Mouse (Mus musculus) layer of hippocampus, adult 9-11 months (tissue): ENCODE data around the gene Slu7.

Experiments used
- DNase-seq: peaks from one replicate; pipeline ENCODE4 v3.0.0; 2022

The Slu7 gene

DNA sequence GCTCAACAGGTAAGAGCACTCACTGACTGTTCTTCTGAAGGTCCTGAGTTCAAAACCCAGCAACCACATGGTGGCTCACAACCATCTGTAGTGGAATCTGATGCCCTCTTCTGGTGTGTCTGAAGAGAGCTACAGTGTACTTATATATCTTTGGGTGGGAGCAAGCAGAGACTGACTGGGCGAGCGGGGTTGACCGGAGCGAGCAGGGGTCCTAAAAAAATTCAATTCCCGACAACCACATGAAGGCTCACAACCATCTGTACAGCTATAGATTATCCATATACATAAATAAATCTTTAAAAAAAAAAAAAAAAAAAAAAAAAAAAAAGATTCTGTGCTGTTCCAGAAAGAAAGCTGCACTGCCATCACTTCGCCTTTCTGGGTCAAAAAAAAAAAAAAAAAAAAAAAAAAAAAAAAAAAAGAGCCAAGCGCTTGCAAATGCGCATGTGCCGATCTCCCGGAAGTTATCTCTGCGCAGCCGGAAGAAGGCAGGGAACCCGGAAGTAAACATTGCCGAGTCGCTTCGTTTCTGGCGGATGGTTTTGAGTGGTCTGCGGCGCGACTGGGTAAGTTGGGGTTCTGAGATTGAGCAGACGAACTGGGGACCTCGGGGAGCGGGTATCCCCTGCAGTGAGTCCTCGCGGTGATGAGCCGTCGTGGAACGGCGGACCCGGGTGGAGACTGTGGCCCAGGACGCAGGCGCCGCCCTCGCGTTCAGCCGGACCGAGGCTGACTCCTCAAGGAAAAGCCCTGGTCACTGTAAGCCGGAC, at the start of gene Slu7:
Gene Slu7, plus strand, starts transcription at position 491 of the 770 bp plus-strand sequence.
- DNase-seq: peak; percentile 76

DNA sequence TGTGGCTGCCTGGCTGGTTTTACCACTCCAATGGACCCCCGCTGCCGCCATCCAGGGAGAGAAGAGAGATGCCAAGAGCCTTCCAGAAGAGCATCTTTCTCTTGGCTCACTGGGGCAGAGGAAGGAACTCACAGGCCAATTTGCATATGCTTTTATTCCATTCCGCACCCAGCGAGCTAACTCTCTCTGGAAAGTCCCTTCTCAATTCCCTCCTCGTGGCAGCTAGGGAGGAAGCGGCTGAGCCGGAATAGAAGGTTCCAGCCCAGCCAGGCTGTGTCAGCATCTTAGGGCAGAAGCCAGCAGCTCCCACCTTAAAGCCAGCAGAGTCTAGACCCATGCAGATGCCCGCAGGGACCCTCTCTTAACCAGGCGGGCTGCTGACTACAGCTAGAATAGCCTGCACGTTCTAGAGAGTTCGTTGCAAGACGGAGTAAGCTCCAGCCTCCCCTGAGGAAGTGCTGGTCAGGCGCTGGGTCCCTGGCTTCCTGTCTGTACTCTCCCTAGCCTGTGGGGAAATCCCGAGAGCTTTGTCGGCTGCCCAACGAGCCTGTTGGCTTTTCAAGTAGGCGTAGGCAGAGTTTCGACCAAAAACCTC, 48.4 kb upstream of the Slu7 start:
- DNase-seq: peak; percentile 71

DNA sequence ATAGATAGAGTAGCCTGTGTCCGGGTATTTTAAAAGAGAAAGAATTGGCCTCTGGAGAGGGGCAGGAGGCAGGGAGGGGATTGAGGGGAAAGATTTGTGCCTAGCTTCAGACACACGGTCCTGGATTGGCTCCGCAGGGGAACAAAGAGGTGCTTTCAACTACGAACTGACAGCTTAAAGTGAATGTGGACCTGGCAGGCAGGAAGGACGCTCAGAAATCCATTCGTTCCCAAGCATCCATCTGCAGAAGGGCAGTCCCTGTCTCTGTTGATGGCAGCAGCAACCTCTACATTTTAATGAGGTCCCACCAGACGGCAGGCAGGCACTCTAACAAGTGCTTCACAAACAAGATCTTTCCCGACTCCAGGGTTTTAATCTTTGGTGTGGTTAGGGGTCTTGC, 47.8 kb upstream of the Slu7 start:
- no peak for DNase-seq

DNA sequence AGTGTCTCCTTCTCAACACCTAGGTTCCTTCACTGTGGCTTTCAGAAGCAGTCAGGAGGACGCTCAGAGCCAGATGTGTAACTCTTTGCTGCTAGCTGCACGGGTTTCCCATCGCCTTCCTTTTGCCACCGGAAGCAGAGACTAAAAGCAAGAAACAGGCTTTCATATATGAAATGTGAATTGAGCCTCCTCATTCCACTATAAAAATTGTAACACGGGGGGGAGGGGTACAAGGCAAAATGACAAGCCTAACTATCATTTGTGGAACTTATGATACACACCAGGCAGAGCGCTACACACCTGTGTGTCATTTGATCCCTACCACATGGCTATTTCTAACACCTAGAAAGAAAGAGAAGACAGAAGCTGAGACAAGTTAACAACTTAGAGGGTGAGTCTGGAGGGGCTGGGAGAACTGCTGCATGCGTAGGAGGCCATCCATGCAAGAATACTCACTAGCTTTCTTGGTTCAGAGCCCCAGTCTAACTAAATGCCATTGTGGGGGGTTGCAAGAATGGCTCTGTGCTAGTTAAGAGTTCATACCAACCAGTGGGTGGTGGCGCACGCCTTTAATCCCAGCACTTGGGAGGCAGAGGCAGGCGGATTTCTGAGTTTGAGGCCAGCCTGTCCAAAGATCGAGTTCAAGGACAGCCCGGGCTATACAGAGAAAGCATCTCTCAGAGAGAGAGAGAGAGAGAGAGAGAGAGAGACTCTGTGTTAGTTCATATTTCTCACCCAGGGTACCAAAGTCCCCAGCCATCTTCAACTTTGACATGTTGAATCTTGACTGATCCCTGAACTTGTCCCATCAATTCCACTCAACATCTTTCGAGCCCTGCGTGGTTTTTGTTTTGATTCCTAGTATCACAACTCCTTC, 46.3 kb upstream of the Slu7 start:
- no peak for DNase-seq

DNA sequence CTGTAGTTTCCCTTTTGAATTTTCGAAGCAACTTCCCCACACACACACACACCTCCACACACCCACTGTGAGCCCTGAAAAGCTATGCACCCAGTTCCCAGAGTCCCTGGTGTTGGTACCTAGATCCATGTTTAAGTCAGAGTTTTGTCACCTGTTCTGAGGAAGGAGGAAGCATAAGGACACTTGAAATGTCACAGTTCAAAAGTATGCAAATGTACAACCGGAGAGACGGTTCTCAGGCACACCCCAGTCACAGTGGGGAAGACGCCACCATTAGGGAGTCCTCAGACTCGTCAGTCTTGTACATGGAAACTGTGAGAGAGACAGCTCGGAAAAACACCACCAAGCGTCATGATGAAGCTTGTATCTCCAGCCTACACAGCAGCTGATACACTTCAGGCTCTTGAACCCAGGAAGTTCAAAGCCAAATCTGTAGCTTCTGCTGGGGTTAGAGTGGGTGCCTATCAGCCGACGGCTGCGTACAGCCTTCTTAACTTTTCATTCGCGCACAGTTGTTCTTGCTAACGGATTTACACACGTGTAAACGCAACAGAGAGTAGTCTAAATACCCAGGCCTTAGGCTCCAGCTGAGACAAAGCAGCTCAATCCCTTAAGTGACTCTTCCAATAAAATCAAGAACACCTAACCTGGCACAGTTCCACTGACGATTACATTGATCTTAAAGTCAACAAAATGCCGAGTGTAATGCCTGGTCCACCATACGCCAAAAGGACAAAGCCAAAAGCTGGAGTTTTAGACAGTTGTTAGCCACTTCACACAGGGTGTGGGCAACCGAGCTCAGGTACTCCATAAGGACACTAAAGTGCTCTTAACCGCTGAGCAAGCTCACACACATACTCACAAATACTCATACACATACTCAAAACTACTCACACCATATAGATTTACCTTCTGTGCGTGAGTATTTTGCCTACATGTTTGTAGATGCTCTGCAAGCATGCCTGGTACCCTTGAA, 45.1 kb upstream of the Slu7 start:
- DNase-seq: no peak

DNA sequence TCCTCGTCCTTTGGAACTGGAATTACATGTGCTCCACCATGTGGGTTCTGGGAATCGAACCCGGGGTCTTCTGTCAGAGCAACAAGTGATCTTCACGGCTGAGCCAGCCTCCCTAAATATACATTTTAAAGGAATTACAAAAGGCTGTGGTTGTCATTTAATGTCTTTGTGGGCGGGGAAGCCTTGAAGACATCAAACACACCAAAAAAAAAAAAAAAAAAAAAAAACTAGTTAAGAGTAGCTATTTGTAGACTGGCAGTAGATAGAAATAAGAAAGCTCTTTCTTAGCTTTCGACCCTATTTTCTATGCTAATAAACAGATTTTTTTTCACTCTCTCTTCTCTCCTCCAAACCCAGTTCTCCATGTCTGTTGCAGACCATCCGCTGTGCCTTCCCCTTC, 44.4 kb upstream of the Slu7 start:
- DNase-seq: no peak

DNA sequence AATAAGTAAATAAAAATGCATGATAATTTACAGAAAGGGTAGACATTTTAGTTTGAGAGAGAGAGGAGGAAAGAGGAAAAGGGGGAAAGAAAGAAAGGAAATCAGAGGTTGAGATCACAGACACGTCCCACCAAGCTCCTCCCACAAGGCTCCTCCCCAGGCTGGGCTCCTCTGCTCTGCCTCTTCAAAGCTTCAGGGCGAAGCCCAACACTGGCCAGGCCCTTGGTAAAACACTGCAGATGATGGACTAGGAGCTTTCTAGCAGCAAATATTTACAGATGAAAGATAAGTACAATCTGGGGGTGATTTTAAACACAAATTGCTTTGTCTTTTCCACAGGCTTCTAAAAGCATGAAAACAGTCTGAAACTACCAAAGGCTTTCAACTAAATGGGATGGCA, 40.8 kb upstream of the Slu7 start:
- no peak for DNase-seq

DNA sequence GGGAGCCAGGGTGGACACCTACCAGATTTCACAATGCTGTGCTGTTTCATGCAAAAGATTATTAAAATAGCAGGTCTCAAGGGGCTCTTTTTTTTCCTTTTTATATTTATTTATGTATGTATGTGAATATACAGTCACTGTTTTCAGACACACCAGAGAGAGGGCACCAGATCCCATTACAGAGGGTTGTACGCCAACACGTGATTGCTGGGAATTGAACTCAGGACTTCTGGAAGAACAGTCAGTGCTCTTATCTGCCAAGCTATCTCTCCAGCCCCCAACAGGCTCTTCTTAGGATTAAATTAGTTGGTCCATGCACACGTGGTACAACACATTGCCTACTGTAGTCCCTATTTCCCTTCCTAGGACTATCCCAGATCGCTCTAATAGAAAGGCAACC, 40.2 kb upstream of the Slu7 start:
- DNase-seq: no peak

DNA sequence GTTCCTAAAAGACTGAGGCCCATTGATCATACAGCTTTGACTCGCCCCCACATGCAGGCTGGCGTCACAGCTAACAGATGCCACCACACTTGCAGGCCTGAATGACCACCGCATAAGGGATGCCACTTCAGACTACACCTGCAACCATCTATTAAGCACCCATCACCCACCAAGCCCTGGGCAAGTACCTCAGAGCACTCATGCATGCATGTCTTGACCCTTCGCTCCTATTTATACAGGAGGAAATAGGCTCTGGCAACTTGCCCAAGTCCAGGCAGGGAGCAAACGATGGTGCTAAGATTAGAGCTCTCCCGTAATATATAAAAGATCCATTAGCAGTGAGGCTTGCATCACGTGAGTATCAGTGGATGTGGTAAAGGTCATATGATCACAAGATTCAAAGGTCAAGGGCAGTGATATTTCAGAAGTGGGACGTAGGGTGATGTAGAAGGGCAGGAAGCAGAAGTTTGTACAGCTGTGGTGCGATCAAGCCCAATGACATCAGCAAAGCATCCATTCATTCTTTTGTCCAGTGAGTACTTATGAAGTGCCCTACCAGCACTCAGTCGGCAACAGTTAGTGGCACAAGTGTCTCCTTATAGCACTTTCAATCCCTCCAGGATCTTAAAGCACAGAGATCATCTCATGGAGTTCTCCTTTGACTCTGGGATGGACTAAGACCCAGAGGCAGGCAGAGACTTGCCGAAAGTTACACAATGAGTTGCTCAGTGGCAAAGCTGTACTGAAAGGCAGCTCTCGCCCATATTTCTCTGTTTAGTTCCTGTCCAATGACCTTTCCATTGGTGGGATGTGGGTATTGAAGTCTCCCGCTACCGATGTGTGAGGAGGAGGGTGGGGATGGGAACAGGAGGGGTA, 38.2 kb upstream of the Slu7 start:
- DNase-seq: no peak

DNA sequence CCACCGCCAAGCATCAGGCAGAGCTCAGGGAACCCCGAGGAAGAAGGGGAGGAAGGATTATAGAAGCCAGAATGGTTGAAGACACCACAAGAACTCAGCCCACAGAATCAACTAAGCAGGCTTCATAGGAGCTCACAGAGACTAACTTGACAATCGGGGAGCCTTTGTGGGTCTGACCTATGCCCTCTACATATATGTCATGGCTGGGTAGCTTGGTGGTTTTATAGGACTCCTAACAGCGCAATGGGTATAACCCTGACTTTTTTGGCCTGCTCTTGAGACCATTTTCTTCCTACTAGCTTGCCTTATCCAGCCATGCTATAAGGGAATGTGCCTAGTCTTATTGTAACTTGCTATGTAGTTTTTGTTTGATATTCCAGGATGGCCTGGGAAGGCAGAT, 37.3 kb upstream of the Slu7 start:
- no peak for DNase-seq

DNA sequence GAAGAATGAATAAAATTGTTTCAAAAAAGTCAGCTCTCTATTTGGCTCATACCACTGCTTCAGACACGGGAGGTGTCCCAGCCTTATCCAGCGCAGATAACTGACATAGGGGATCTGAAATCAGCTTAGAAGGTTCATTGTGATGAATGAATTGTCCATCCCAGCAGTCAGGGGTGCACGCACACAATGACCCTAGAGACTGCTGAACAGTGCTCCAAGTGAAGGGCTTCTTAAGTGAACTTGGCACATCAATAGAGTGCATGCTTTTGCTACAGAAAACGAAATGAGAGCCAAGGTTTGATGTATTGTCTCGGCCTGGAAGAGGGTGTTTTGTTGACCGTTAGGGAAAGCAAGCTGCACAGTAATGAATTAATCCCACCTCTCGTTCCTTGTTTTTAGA, 36.9 kb upstream of the Slu7 start:
- DNase-seq: no peak

DNA sequence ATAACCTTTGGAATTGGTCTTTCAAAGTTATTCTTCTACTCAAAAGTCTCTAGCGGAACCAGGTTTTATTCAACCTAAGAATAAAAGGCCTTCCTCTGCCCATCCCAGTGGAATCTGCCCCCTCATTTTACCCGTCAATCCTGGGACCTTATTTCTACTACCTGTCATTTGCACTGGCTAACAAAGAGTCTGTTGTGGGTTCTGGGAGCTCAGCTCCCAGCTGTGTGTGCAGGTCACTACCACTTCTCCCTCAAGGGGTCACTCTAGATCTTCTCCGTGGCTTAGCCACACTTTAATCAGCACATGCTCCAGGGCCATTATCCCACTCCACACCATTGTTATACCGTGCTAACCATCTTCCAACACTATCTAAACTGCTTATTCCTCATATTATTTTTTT, 34.2 kb upstream of the Slu7 start:
- DNase-seq: no peak

DNA sequence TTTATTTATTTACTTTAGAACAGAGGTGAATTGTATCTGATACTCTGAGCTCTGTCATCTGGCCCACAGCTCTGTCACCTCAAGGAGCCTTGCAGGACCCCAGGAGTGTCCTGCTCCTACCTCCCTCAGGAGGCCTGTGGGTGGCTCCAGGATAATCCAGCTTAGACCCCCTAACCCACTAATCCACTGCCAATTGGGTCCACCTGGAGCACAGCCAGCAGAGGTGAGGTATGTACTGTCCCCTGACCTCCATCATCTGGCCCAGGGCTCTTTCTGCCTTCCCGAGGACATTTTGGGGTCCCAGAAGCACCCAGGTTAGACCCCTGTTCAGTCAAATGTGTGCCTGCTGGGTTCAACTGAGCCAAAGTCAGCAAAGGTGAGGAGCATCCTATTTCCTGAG, 33.4 kb upstream of the Slu7 start:
- no peak for DNase-seq

DNA sequence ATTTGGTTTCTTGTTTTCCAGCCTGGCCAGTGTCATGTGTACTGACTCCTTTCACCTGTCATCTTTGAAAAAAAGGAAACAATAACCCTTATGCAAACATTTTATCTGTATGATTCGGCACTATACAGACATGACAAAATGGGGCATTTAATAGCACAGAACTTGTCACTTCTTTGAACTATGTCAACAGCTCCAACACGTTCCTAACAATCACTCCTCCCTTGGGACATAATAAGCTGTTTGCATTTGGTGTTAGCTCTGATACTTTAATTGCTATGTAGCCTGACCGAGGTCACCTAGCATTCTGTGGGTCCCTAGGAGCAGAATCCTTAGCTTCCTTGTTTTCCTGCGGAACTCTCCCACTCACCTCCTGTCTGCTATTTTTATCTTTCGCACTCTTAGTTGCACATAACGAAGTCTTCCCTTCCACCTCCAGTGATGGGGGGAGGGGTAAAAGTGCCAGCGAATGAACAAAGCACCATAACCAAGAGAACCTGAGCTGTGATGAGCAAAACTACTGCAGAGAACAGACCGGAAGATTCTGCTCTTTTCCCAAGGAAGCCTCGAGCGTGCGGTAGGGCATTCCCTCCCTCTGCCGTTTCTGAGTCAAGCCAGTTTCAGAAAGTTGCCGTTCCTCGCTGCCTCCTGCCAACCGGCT, 29.3 kb upstream of the Slu7 start:
- no peak for DNase-seq

DNA sequence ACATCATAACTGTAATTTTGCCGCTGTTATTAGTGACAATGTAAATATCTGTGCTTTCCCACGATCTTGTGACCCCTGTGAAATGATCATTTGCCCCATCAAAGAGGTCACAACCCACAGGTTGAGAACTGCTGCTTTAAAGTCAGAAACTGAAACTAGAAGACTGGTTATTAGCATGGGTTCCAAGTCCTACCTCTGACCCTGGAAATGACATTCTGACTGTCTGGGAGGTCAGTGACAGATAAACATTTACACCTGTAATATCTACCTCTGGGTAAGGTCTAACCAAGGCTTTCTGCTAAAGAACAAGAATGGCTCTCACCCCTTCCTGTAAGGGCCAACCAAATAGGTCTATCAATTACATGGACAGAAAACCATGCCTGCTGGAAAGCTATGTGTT, 24.7 kb upstream of the Slu7 start:
- no peak for DNase-seq

DNA sequence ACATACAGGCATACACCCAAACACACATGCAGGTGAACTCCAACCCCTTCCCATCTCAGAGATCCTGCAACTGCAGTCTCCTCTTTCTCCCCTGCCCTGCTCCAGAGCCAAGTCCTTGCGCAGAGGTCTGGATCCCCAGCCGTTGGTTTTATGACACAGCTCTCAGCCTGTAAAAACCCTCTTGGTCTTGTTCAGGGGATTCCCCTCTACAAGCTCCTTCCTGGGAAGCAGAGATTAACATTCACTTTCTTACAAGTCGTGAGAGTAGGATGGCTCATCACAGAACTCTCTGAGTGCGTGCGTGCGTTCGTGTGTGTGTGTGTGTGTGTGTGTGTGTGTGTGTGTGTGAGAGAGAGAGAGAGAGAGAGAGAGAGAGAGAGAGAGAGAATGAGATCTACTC, 23.3 kb upstream of the Slu7 start:
- no peak for DNase-seq

DNA sequence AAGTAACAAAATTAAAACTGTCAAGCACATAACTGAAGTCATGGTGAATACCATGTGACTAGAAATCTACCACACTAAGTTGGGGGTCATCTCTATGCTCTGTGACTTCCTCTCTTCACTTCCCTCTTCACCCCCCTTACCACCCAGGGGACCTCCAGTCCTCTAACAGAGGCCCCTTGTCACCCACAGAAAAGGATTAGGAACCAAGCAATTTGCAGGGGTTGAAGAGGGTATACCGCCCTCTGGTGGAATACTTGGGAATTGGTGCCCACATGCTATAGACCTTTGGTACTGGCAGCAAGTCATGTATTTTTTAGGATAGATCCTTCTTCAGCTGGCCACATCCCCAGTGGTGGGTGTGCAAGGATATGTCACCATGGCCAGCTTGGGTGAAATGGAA, 22.1 kb upstream of the Slu7 start:
- peak; percentile 61 for DNase-seq

DNA sequence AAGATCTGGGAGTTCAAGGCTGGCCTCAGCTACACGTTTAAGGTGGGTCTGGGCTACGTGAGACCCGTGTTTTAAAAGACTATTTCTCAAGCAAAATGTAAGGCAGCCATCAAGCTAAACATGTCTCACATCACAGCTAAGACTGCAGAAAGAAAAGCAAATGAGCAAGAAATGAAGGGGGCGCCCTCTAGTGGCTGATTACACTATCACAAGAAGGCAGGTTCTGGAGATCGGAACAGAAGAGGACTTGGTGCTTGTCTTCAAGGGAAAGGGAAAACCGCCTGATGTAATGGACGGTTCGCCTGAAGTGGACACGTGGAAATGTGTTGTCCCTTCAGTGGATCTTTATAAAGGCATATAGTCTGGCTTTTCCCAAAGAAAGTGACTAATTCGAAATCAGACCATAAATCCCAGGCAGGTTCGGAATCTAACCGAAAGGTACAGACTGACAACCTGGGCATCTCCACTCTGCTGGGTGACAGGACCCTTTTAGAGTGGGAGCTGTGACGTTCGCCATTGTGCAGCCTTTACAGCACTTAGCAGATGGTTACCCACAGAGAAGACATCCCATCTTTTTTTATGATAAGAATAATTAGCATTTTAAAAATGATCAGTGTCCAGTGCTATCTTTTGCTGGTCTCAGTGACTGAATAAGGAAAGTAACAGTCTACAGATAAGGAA, 20.6 kb upstream of the Slu7 start:
- peak; percentile 62 for DNase-seq

DNA sequence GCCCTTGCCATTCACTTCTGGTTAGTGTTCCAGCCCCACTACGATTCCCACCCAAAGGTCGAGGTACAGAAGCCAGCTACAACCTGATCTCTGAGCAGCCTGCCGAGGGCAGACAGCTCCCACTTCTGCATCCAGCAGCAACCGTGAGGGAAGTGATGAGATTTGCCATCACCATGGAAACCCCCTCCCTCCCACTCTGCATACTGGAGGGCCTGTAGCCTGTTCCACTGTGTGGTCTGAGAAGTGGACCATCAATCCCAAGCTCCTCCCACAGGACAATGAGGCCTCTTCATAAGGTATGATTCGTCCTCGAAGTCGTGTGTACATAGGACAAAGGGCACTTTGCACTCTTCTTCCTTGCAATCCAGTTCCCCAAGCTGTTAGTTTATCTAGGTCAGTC, 16.3 kb upstream of the Slu7 start:
- no peak for DNase-seq

DNA sequence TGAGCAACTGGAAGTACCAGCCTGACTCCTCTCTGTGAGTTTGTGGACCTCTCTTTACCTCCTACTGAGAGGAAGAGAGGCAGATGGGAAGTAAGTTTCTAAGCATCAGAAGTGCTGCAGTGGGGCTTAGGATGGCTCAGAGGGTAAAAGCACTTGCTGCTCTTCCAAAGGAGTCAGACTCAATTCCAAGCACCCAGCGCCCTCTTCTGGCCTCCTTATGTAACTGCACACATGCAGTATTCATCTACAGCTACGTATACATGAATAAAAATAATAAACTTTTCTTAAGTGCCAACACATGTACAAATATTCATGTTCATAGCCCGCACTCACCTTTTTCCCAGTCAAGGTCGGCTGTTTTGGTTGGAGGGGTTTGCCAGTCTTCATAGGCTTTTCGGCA, 9.2 kb upstream of the Slu7 start:
- no peak for DNase-seq
